Mouse (Mus musculus): ENCODE results near the gene Birc7.

GRCm38 (mm10) chr2:180895321-180895720, 33.5 kb upstream of the Birc7 start:
- TF ChIP-seq CTCF (IDR thresholded peaks at IDR 0.05; ENCODE audit: borderline replicate concordance, extremely low read depth, insufficient read depth, insufficient read length) (no peak), POLR2A (IDR thresholded peaks at IDR 0.05; ENCODE audit: borderline replicate concordance, extremely low read depth, insufficient read depth, insufficient read length, poor library complexity, severe bottlenecking) (no peak)
